Mouse (Mus musculus) liver, adult (tissue): ENCODE data around the gene Lhfp.

ENCODE experiments used
- GATA4 ChIP-seq: IDR thresholded peaks from 2 replicates; pipeline ENCODE4 v1.6.1; 2014; ENCODE audit warnings: mild to moderate bottlenecking, low read length; ENCODE audit not compliant: insufficient replicate concordance

Lhfp gene

DNA sequence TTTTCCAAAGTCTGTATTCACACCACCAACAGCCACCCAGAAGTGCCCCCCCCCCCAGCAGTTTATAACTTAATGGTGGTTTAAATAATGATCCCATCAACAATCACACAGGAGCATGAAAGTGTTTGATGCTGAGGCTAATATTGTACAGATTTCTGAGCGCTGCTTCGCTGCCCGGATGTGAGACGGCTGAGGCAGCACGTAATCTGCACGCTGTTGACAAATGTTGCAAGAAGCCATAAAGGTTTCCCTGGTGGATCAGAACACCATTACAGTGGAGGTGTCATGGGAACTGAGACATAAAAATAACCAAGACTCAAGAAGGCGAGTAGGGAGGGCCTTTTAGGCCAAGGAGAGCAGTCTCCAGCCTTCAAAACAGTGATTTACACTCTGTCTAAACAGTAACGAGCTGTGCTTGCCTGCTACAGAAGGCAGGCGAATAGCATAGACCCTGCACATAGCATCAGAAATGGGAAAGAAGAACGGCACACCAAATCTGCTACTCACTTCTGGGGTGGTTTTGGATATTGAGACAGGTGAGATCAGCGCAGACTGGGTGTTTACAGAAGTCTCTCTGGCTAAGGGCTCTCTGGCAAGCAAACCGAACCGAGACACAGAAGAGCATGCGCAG lies 248.4 kb downstream of the Lhfp start:
- TF ChIP-seq GATA4, result no peak

DNA sequence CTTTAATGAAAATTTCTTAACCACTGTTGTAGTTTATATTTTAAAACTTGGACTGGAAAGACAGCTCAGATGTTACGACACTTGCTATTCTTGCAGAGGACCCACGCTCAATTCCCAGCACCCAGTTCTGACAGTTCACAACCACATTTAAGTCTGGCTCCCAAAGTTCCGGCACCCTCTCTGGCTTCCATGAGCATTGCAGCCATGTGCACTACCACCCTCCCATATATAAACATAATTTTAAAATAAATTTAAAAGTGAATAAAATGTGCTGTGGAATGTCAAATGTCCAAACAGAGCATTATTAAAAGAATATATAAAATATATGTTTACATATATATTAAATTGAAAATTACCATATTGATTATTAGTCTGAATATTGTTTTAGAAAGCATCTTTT lies 249.9 kb downstream of the Lhfp start:
- TF ChIP-seq GATA4, result no peak

DNA sequence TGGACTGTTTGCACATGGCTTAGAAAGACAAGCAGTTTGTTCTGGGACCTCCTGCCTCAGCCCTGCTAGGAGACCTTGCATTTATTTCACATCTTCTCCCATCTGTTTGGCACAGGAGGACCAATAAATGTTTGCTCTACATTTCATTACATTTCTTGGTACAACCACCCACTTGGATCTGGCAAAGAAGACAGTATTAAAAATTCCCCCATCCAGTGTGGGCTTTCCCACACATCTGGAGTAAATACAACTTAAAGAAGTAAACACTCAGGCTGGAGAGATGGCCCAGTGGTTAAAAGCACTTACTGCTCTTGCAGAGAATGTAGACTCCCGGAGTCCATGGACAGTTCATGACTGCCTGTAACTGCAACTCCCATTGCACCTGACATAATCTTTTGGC lies 250.6 kb downstream of the Lhfp start:
- TF ChIP-seq GATA4, result no peak

DNA sequence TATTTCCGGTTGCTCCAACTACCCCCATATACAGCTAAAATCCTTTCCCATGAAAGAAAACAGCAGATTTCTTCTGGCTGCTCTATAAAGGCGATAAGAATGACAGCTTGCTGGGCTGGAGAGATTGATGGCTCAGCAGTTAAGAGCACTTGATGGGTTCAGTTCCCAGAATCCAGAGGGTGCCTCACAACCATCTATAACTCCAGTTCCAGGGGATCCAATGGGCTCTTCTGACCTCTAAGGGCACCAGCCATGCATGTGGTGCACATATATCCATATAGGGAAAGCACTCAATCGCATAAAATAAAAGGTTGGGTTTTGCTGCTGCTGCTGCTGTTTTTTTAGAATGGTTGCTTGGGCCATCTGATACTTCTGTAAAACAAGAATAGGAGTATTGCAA lies 251.1 kb downstream of the Lhfp start:
- TF ChIP-seq GATA4, result no peak

- no peak for TF ChIP-seq GATA4
Observed at GRCm38 (mm10) chr3:53292979-53293378, 251.7 kb downstream of the Lhfp start.

- TF ChIP-seq GATA4, result no peak
Observed at GRCm38 (mm10) chr3:53293901-53294433, 252.6 kb downstream of the Lhfp start.

- no peak for TF ChIP-seq GATA4
Observed at GRCm38 (mm10) chr3:53294855-53295254, 253.5 kb downstream of the Lhfp start.

DNA sequence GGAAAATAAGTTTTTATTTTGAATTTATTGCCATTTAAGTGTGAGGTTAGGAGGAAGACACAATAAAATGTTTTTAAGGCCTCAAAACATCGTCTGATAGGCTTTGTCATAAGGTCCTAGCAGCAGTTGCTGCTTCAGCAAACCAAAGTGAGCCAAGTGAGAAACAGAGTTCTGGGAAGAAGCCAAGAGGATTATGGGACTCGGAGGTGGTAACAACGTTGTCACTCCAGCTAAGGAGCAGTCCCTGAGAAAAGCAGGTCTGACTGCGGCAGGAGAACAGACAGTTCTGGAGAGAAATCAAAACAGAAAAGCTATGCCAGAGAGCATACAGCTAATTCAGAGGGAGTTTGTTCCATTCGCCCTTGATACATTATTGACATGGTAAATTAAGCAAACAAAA lies 260.5 kb downstream of the Lhfp start:
- no peak for TF ChIP-seq GATA4

- no peak for TF ChIP-seq GATA4
Observed at GRCm38 (mm10) chr3:53304123-53304900, 263.0 kb downstream of the Lhfp start.

DNA sequence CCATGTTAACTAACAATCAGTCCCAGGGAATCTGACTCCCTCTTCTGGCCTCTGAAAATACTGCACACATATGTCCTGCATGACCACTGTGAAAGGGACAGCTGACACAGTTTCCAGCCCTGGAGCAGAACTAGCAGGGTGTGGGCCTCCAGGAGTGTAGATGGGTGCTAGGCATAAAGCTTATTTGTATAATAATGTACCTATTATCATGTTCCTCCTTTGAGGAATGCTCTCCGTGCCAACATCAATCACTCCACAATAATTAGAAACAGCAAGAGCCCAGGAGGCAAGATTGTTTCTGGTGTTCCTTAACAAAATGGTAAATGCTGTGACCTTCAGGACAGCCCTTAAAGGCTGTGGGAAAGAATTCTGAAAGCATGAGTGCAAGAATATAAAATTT lies 264.5 kb downstream of the Lhfp start:
- no peak for TF ChIP-seq GATA4

- no peak for TF ChIP-seq GATA4
Observed at GRCm38 (mm10) chr3:53308649-53309048, 267.3 kb downstream of the Lhfp start.

GRCm38 (mm10) chr3:53310093-53310492 lies 268.8 kb downstream of the Lhfp start:
- TF ChIP-seq GATA4, result no peak

DNA sequence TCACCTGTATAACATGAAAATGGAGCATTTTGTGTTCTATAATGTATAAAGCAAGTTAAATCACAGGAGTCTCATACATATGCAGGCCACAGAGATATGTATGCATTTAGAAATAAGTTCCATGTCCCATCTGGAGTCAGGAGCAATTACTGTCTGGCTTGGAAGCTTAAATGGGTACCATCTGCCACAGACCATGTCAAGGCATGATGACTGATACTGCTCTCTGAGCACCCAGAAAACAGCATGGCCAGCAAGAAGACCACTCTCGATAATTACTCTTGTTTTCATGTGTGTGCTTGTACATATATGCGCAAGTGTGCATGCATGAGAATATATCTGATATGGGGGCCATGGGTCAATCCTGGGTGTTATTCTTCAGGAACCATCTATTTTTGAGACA lies 269.3 kb downstream of the Lhfp start:
- TF ChIP-seq GATA4, result no peak
